Mouse (Mus musculus) heart, adult 2 months (tissue): ENCODE results near the gene Ghdc. TPM values are rescaled to one million over a fixed set of nuclear protein-coding genes. Genes with fewer than 3 reads are reported as not detected.

Source experiments
- DNase-seq, 2 experiments: peaks; one replicate each; pipeline ENCODE4 v3.0.0; 2021
- H3K27ac ChIP-seq: fragments of 200-600 bp; 2 replicates; pipeline ENCODE4 v1.8.1; 2022
- H3K27me3 ChIP-seq: fragments of 200-500 bp; 2 replicates; pipeline ENCODE4 v1.6.1; 2012; ENCODE audit warnings: mild to moderate bottlenecking, low read length, inconsistent platforms, mixed read lengths; ENCODE audit not compliant: control insufficient read depth, insufficient read depth
- H3K36me3 ChIP-seq: fragments of 200-500 bp; 2 replicates; pipeline ENCODE4 v1.6.1; 2012; ENCODE audit warnings: low read length, inconsistent platforms; ENCODE audit not compliant: control insufficient read depth, insufficient read depth
- H3K4me1 ChIP-seq: fragments of 200-500 bp; 2 replicates; pipeline ENCODE4 v1.6.1; 2011; ENCODE audit warnings: low read length; ENCODE audit not compliant: control insufficient read depth, insufficient read depth
- H3K4me3 ChIP-seq: fragments of 200-600 bp; 2 replicates; pipeline ENCODE4 v1.8.1; 2022
- H3K79me2 ChIP-seq: fragments of 200-500 bp; replicated peaks from 2 replicates; pipeline ENCODE4 v1.6.1; 2012; ENCODE audit warnings: mild to moderate bottlenecking, inconsistent platforms, low read length, moderate library complexity, mixed read lengths; ENCODE audit not compliant: control insufficient read depth, insufficient read depth
- H3K9ac ChIP-seq: fragments of 200-500 bp; 2 replicates; pipeline ENCODE4 v1.6.1; 2012; ENCODE audit warnings: low read depth, mild to moderate bottlenecking, control low read depth, inconsistent platforms, low read length, mixed read lengths
- CTCF ChIP-seq: fragments of 200-600 bp; IDR thresholded peaks from 2 replicates; pipeline ENCODE4 v1.8.1; 2022; ENCODE audit warnings: antibody characterized with exemption, mild to moderate bottlenecking, moderate library complexity
- EP300 ChIP-seq: fragments of 200-500 bp; IDR thresholded peaks from 2 replicates; pipeline ENCODE4 v1.6.1; 2011; ENCODE audit warnings: low read depth, low read length, control low read depth; ENCODE audit not compliant: insufficient read depth
- POLR2A ChIP-seq: fragments of 200-500 bp; IDR thresholded peaks from 2 replicates; pipeline ENCODE4 v1.6.1; 2011; ENCODE audit warnings: mild to moderate bottlenecking, low read depth, low read length, control low read depth; ENCODE audit not compliant: insufficient read depth
- WGBS: fragments of 180-500 bp; shearing (Covaris S2); methylation state at CpG from one replicate; pipeline ENCODE4 v1.1.7; 2018; 5-methylcytosine and 5-hydroxymethylcytosine counted together
- intact Hi-C: fragments of 180-260 bp; cut with DNase I; formaldehyde crosslinking; loops from one replicate; pipeline ENCODE4 v1.15.1; 2025
- long read RNA-seq: library from polyadenylated mRNA; stranded (forward); transcript quantifications from one replicate; pipeline ENCODE4 v2.0.0, GENCODE M21; 2021
- polyA plus RNA-seq: library from polyadenylated mRNA; depleted of rRNA; stranded (reverse); fragments of >200 nt; gene quantifications from 2 replicates; pipeline ENCODE4 v1.2.3, GENCODE M21; 2012; rRNA removed
- total RNA-seq, 2 experiments: library from RNA; stranded (reverse); gene quantifications; 2 replicates each; pipeline ENCODE4 v1.2.3; 2021

Gene Ghdc
- total RNA-seq: 10 to 100 TPM; 10.1 to 11.6 TPM
- 11.2 and 12.8 TPM in 2 replicates for polyA plus RNA-seq
- long read RNA-seq, transcript Ghdc-201 (9 exons, 2,462 nt): major isoform, 7 of 9 reads
- long read RNA-seq, partial matches to known transcripts: 0 of 9 reads
- long read RNA-seq, other reads (novel, unspliced or antisense): 2 of 9 reads

- Histone ChIP-seq H3K9ac (peak within 1 kb of the TSS; percentile 71), H3K36me3 (no peaks in the 10 kb centered on the region), H3K27ac (peak within 1 kb of the TSS; percentile 94), H3K79me2 (no peaks in the 10 kb centered on the region), H3K4me3 (peak within 1 kb of the TSS; percentile 85), H3K27me3 (no peaks in the 10 kb centered on the region), H3K4me1 (peaks cover 3% of the 10 kb centered on the region)
- intact Hi-C loops: no loop called here
- peak; percentile 67 for TF ChIP-seq POLR2A
- TF ChIP-seq CTCF: no peak
- peak; percentile 56; the same call in 1 of the 2 replicates for TF ChIP-seq EP300
- 9% methylated on average over 17 of the region's 17 CpGs for WGBS
- DNase-seq: peak; percentile 89 to 90
Measured at GRCm38 (mm10) chr11:100770646-100771408, at the start of gene Ghdc. TSS of gene Ghdc (minus strand) at chr11:100770957.

GRCm38 (mm10) chr11:100820047-100820446 is 49.3 kb upstream of the Ghdc start:
- TF ChIP-seq POLR2A (no peak), EP300 (no peak), CTCF (no peak)
- Histone ChIP-seq H3K27ac (no peak overlapping the region), H3K36me3 (peaks cover 4% of the 10 kb centered on the region), H3K4me1 (peaks cover 30% of the 10 kb centered on the region), H3K4me3 (no peak overlapping the region), H3K27me3 (no peaks in the 10 kb centered on the region), H3K9ac (no peak overlapping the region), H3K79me2 (peaks cover 11% of the 10 kb centered on the region)
- DNase-seq: no peak
- 92% methylated on average over 8 of the region's 8 CpGs for WGBS
- intact Hi-C loops: loop anchor here (2.0 kb wide), 1 partner anchor 29 kb away; no protein-coding TSS in a partner anchor

GRCm38 (mm10) chr11:100819626-100820025 is 48.9 kb upstream of the Ghdc start:
- H3K36me3 ChIP-seq: peaks cover 4% of the 10 kb centered on the region
- intact Hi-C loops: loop anchor here (2.0 kb wide), 1 partner anchor 29 kb away; no protein-coding TSS in a partner anchor
- no peak overlapping the region for H3K27ac ChIP-seq
- H3K4me3 ChIP-seq: no peak overlapping the region
- 54% methylated on average over 16 of the region's 16 CpGs for WGBS
- peaks cover 32% of the 10 kb centered on the region for H3K4me1 ChIP-seq
- H3K79me2 ChIP-seq: peaks cover 11% of the 10 kb centered on the region
- H3K9ac ChIP-seq: no peak overlapping the region
- no peaks in the 10 kb centered on the region for H3K27me3 ChIP-seq
- no peak for TF ChIP-seq CTCF
- TF ChIP-seq EP300: peak; percentile 11; the same call in 1 of the 2 replicates
- no peak for DNase-seq

- TF ChIP-seq POLR2A (no peak), EP300 (no peak), CTCF (no peak)
- intact Hi-C loops: no loop called here
- H3K36me3 ChIP-seq: peaks cover 4% of the 10 kb centered on the region
- peaks cover 30% of the 10 kb centered on the region for H3K4me1 ChIP-seq
- DNase-seq: no peak
- H3K27me3 ChIP-seq: no peaks in the 10 kb centered on the region
- H3K27ac ChIP-seq: no peak overlapping the region
- no peak overlapping the region for H3K4me3 ChIP-seq
- no peak overlapping the region for H3K9ac ChIP-seq
- peaks cover 11% of the 10 kb centered on the region for H3K79me2 ChIP-seq
- WGBS: 80% methylated on average over 8 of the region's 8 CpGs
Measured at GRCm38 (mm10) chr11:100819048-100819447, 48.3 kb upstream of the Ghdc start.

- Histone ChIP-seq H3K4me3 (no peak overlapping the region), H3K9ac (no peak overlapping the region), H3K4me1 (peaks cover 29% of the 10 kb centered on the region), H3K27me3 (no peaks in the 10 kb centered on the region), H3K79me2 (peaks cover 11% of the 10 kb centered on the region), H3K36me3 (peaks cover 2% of the 10 kb centered on the region; the same call in 1 of the 2 replicates), H3K27ac (no peak overlapping the region)
- 85% methylated on average over 15 of the region's 15 CpGs for WGBS
- intact Hi-C loops: no loop called here
- TF ChIP-seq CTCF: no peak
- TF ChIP-seq POLR2A: no peak
- TF ChIP-seq EP300: no peak
- DNase-seq: no peak
Measured at GRCm38 (mm10) chr11:100818359-100819012, 47.7 kb upstream of the Ghdc start.
